Mouse (Mus musculus): ENCODE measurements around the gene Mast2.

The Mast2 gene

DNA sequence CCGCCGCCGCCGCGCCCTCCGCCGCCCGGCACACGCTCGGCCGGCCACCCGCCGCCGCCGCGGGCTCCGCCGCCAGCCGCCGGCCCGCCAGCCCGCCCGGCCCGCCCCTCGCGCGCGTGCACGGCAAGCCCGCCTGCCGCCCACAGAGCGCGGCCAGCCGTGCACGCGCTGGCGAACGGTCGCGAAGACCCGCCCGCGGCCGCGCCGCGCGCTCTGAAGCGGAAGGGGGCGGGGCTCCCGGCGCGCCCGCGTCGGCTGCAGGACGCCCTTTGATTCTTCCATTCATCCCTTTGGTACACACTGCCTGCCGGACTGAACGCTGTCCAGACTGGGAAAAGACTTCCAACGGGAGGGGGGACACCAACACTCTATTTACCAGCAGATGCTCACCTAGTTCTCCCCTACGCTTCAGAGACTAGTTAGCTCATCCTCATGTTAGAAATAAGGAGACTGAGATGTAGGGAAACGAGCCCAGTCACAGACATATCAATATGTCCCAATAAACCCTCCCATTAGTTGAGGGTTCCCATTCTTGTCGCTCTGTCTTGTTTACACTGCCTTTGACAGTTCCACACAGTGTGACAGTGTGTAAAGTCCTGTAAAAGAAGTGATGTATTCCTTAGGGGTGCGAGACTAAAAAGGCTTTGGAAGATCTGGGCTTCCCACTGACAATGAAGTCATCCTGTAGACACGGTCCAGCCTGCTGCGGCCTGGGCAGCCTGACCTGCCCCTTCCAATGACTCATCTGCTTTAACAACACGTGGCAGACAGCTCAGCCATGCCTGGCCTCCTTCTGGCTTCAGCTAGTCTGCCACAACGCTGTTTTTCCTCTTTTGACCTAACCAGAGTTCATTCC lies at the start of gene Mast2:
Mast2 (minus strand) TSS at position 58 of the 856 bp plus-strand sequence.
- in situ Hi-C loops (cut with MboI; ENCODE audit: low pct_unique_long_range_greater_than_20kb in 1 of 2, low sequenced_read_pairs in 2 of 2, unreplicated experiment in 1 of 2), result no loop called here

GRCm38 (mm10) chr4:116507425-116508218 lies 43.6 kb upstream of the Mast2 start, which contains the start of gene Ipp:
Gene Ipp (plus strand): TSS chr4:116507549.
- in situ Hi-C loops (cut with MboI; ENCODE audit: low pct_unique_long_range_greater_than_20kb in 1 of 2, low sequenced_read_pairs in 2 of 2, unreplicated experiment in 1 of 2), result no loop called here

- in situ Hi-C loops (cut with MboI; ENCODE audit: low pct_unique_long_range_greater_than_20kb in 1 of 2, low sequenced_read_pairs in 2 of 2, unreplicated experiment in 1 of 2), result no loop called here
These were observed 43.0 kb upstream of the Mast2 start for GRCm38 (mm10) chr4:116506886-116507424.

- in situ Hi-C loops (cut with MboI; ENCODE audit: low pct_unique_long_range_greater_than_20kb in 1 of 2, low sequenced_read_pairs in 2 of 2, unreplicated experiment in 1 of 2), result no loop called here
These were observed 36.0 kb upstream of the Mast2 start for GRCm38 (mm10) chr4:116499978-116500377.

DNA sequence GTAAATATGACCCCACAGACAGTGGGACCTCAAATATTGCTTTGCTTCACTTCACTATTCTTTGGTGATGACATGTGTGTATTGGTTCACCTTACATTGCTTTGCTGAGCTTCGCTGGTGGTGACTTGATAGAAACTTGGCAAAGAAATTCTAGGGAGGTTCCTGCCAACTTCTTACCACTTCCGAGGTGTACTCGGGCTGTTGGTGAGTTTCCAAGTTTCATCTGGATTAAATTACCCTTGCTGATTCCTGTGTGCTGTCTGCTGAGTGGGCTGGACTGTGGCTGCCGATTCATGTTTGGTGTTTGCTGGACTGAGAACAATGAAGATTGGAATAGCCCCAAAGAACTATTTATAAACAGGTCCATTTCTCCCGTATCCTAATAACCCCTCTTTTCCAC lies 29.7 kb upstream of the Mast2 start:
- in situ Hi-C loops (cut with MboI; ENCODE audit: low pct_unique_long_range_greater_than_20kb in 1 of 2, low sequenced_read_pairs in 2 of 2, unreplicated experiment in 1 of 2), result no loop called here

- in situ Hi-C loops (cut with MboI; ENCODE audit: low pct_unique_long_range_greater_than_20kb in 1 of 2, low sequenced_read_pairs in 2 of 2, unreplicated experiment in 1 of 2), result no loop called here
These were observed 28.5 kb upstream of the Mast2 start for GRCm38 (mm10) chr4:116492460-116492859.

GRCm38 (mm10) chr4:116491886-116492285 lies 27.9 kb upstream of the Mast2 start:
- in situ Hi-C loops (cut with MboI; ENCODE audit: low pct_unique_long_range_greater_than_20kb in 1 of 2, low sequenced_read_pairs in 2 of 2, unreplicated experiment in 1 of 2), result no loop called here

DNA sequence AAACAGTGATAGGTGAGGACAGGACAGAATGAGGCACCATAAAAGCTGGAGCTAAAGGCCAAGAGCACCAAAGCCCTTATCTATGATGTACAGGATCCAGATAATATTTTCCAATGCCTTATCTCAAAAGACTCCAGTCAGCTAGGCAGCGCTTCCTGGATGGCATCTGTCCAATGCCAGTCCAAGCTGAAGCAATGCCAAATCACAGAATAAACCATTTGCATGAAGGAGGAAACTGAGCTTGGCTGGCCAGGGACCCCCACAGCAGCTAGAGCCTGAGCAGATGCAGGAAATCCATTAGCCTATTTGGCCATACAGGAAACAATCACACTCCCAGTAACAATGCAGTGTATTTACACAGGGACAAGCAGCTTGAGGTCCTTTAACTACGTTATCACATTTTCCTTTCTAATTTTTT lies 27.1 kb upstream of the Mast2 start:
- in situ Hi-C loops (cut with MboI; ENCODE audit: low pct_unique_long_range_greater_than_20kb in 1 of 2, low sequenced_read_pairs in 2 of 2, unreplicated experiment in 1 of 2), result no loop called here

DNA sequence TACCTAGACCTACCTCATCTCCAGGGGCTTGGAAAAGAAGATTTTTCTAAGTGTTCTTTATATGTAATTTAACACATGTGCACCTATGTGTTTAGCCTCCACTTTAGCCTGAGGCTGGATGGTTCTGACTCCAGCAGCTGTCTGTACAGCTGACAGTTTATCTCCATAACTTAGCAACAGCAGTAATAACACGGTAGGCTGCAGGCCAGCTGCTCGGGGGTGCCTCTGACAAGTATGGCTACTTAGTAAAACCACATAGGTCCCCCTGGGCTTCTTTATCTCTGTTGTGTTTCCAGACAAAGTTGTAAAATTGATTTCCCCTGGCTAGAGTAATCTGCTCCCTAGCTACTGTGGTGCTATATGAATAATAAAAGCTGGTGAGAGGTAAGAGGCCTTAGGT lies 19.5 kb upstream of the Mast2 start:
- in situ Hi-C loops (cut with MboI; ENCODE audit: low pct_unique_long_range_greater_than_20kb in 1 of 2, low sequenced_read_pairs in 2 of 2, unreplicated experiment in 1 of 2), result no loop called here

DNA sequence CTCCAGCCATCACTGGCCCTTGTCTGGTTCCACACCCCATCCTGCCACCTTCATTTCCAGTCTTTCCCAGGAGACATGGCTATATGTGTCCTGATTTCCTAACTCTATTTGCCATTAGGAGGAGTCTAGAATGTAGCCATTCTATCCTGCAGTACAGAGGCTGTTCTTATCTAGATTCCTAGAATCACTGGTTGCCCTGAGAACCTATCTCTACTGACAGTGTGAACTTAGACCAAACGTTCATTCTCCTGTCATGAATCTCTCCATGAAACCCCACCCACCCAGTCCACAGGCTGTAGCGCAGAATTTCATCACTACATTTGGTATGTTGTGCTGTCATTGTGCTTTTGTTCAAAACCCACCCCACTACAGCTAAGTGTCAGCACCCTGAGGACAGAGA lies 17.3 kb upstream of the Mast2 start:
- in situ Hi-C loops (cut with MboI; ENCODE audit: low pct_unique_long_range_greater_than_20kb in 1 of 2, low sequenced_read_pairs in 2 of 2, unreplicated experiment in 1 of 2), result no loop called here

DNA sequence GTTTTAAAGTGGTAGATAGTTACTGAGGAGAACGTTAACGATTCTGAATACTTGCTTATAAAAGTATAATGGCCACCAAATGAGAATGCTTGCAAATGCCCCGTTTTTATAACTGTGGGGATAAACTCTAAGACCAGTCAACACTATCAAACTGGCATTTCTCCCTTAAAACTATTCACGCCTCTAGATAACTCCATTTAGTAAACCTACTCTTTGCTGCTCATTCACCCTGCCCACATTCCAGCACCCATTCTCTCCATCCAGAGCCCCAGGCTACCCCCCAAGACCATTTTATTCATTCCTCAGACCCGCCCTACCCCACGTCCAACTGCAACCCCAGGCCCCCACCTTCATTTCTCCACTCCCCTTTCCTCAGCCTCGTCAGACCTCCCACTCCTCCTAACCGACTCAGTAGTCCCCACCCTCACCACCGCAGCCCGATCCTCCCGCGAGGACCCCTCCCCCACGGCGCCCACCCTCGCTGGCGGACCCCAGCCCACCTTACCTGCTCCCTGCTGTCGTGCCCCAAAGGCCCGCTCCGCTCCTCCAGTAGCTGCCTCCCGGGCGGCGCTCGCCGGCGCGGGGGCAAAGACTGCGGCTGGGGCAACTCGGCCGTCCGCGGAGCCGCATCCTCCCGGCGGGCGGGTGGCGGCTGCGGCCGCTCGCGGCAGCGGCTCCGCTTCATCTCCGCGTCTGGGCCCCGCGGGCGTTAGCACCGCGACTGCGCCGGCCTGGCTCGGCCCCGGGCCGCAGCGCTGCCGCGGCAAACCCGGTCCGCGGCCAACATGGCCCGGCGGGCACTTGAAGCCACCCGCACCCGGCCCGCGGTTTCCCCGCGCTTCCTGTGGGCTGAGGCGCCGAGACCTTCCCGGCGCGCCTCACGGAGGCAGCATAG lies 505 bp downstream of the Mast2 start:
- in situ Hi-C loops (cut with MboI; ENCODE audit: low pct_unique_long_range_greater_than_20kb in 1 of 2, low sequenced_read_pairs in 2 of 2, unreplicated experiment in 1 of 2), result no loop called here

GRCm38 (mm10) chr4:116461943-116462342 lies 2.0 kb downstream of the Mast2 start:
- in situ Hi-C loops (cut with MboI; ENCODE audit: low pct_unique_long_range_greater_than_20kb in 1 of 2, low sequenced_read_pairs in 2 of 2, unreplicated experiment in 1 of 2), result no loop called here

DNA sequence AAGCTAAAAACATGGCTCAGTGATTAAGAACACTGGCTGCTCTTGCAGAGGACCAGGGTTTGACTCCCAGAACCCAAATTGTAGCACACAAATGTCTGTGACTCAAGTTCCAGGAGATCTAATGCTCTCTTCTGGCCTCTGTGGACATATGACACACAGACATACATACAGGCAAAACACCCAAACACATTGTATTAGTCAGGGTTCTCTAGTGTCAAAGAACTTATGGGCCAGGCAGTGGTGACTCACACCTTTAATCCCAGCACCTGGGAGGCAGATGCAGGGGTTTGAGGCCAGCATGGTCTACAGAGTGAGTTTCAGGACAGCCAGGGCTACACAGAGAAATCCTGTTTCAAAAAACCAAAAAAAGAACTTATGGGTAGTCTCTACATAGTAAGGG lies 12.4 kb downstream of the Mast2 start:
- in situ Hi-C loops (cut with MboI; ENCODE audit: low pct_unique_long_range_greater_than_20kb in 1 of 2, low sequenced_read_pairs in 2 of 2, unreplicated experiment in 1 of 2), result no loop called here

DNA sequence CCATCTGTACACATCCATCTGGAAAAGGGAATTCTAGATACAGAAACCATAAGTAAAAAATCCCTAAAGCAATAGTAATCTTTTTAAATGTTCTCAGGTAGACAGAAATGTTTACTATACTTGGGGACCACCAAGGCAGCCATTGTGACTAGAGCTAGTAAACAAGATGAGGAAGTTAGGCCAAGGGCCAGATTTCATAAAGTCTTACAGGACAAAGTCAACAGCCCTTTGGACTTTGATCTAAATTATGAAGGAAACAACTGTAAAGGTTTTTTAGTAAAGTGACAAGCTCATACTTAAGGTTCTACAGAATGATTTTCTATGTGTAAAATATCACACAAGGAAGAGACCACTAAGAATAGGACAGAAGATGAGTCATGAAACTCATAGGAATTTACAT lies 14.0 kb downstream of the Mast2 start:
- in situ Hi-C loops (cut with MboI; ENCODE audit: low pct_unique_long_range_greater_than_20kb in 1 of 2, low sequenced_read_pairs in 2 of 2, unreplicated experiment in 1 of 2), result no loop called here

DNA sequence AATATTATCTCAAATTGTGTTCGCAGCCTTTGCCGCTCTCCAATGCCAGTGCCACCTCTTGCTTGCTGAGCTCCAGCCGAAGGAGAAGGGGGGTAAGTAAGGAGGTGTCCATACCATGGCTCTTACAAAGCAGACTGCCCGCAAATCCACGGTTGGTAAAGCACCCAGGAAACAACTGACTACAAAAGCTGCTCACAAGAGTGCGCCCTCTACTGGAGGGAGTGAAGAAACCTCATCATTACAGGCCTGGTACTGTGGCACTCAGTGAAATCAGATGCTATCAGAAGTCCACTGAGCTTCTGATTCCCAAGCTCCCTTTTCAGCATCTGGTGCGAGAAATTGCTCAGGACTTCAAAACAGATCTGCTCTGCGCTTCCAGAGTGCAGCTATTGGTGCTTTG lies 15.3 kb downstream of the Mast2 start:
- in situ Hi-C loops (cut with MboI; ENCODE audit: low pct_unique_long_range_greater_than_20kb in 1 of 2, low sequenced_read_pairs in 2 of 2, unreplicated experiment in 1 of 2), result no loop called here

GRCm38 (mm10) chr4:116439383-116439782 lies 24.6 kb downstream of the Mast2 start:
- in situ Hi-C loops (cut with MboI; ENCODE audit: low pct_unique_long_range_greater_than_20kb in 1 of 2, low sequenced_read_pairs in 2 of 2, unreplicated experiment in 1 of 2), result no loop called here

GRCm38 (mm10) chr4:116438561-116438960 lies 25.4 kb downstream of the Mast2 start:
- in situ Hi-C loops (cut with MboI; ENCODE audit: low pct_unique_long_range_greater_than_20kb in 1 of 2, low sequenced_read_pairs in 2 of 2, unreplicated experiment in 1 of 2), result no loop called here

DNA sequence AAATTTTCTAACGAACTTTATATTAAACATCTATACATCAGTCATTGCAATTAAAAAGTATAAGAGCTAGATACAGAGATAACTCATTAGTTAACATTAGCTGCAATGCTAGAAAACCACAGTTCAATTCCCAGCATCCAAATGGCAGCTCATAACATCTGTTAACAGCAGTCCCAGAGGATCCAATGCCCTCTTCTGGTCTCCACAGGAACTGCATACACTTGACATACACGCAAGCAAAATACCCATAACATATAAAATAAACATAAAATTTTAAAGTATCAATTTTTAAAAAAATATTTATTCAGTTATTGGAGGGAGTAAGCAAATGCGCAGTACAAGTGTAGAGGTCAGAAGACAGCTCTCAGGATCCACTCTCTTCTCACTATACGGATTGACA lies 28.4 kb downstream of the Mast2 start:
- in situ Hi-C loops (cut with MboI; ENCODE audit: low pct_unique_long_range_greater_than_20kb in 1 of 2, low sequenced_read_pairs in 2 of 2, unreplicated experiment in 1 of 2), result no loop called here

Data from mouse embryonic stem cell (cell line).